Mouse (Mus musculus): ENCODE data around the gene Cdc34b.

Cdc34b gene

GRCm38 (mm10) chr11:94732773-94733172 is 8.8 kb upstream of the Cdc34b start:
- in situ Hi-C loops (cut with MboI, MseI): no loop called here

GRCm38 (mm10) chr11:94735746-94736145 is 5.8 kb upstream of the Cdc34b start:
- in situ Hi-C loops (cut with MboI, MseI): no loop called here

- in situ Hi-C loops (cut with MboI, MseI): loop anchor here (10.0 kb wide), 1 partner anchor 398 kb away; no protein-coding TSS in a partner anchor
Observed at GRCm38 (mm10) chr11:94752946-94753713, 11.5 kb downstream of the Cdc34b start.

GRCm38 (mm10) chr11:94759916-94760315 is 18.3 kb downstream of the Cdc34b start:
- in situ Hi-C loops (cut with MboI, MseI): loop anchor here (10.0 kb wide), 1 partner anchor 405 kb away; no protein-coding TSS in a partner anchor

GRCm38 (mm10) chr11:94760364-94760763 is 18.8 kb downstream of the Cdc34b start:
- in situ Hi-C loops (cut with MboI, MseI): no loop called here

GRCm38 (mm10) chr11:94760799-94761198 is 19.2 kb downstream of the Cdc34b start:
- in situ Hi-C loops (cut with MboI, MseI): no loop called here

GRCm38 (mm10) chr11:94762281-94762680 is 20.7 kb downstream of the Cdc34b start:
- in situ Hi-C loops (cut with MboI, MseI): no loop called here

GRCm38 (mm10) chr11:94762775-94763174 is 21.2 kb downstream of the Cdc34b start:
- in situ Hi-C loops (cut with MboI, MseI): no loop called here

GRCm38 (mm10) chr11:94767241-94767640 is 25.7 kb downstream of the Cdc34b start:
- in situ Hi-C loops (cut with MboI, MseI): no loop called here

GRCm38 (mm10) chr11:94772363-94773055 is 30.9 kb downstream of the Cdc34b start:
- in situ Hi-C loops (cut with MboI, MseI): no loop called here

- in situ Hi-C loops (cut with MboI, MseI): no loop called here
Observed at GRCm38 (mm10) chr11:94773851-94774250, 32.3 kb downstream of the Cdc34b start.

- in situ Hi-C loops (cut with MboI, MseI): no loop called here
Observed at GRCm38 (mm10) chr11:94774887-94775497, 33.4 kb downstream of the Cdc34b start.

GRCm38 (mm10) chr11:94782603-94783002 is 41.0 kb downstream of the Cdc34b start, which contains the start of gene Tmem92:
TSS of gene Tmem92 (minus strand) at chr11:94782703.
- in situ Hi-C loops (cut with MboI, MseI): loop anchor here (5.0 kb wide), 1 partner anchor 50 kb away; no protein-coding TSS in a partner anchor

GRCm38 (mm10) chr11:94785247-94785646 is 43.7 kb downstream of the Cdc34b start:
- in situ Hi-C loops (cut with MboI, MseI): no loop called here

GRCm38 (mm10) chr11:94791700-94792099 is 50.1 kb downstream of the Cdc34b start:
- in situ Hi-C loops (cut with MboI, MseI): no loop called here
